Mouse (Mus musculus) urinary bladder, postnatal 25 days (tissue): ENCODE measurements around the gene Prdm13.

ENCODE experiments used
- DNase-seq: peaks from one replicate; pipeline ENCODE4 v3.0.0; 2022; ENCODE audit warnings: low spot score

The Prdm13 gene

GRCm38 (mm10) chr4:21685595-21686091 lies at the start of gene Prdm13:
TSS of gene Prdm13 (minus strand) at chr4:21685963.
- no peak for DNase-seq

- peak; percentile 90 for DNase-seq
These were observed 41.9 kb upstream of the Prdm13 start, which contains the start of gene Ccnc for GRCm38 (mm10) chr4:21727615-21728165. TSS of gene Ccnc (plus strand) at chr4:21727701.

- DNase-seq: peak; percentile 8
These were observed 41.3 kb upstream of the Prdm13 start for GRCm38 (mm10) chr4:21726912-21727614.

- no peak for DNase-seq
These were observed 37.1 kb upstream of the Prdm13 start for GRCm38 (mm10) chr4:21722752-21723334.

GRCm38 (mm10) chr4:21712147-21712546 lies 26.4 kb upstream of the Prdm13 start:
- peak; percentile 73 for DNase-seq

GRCm38 (mm10) chr4:21705046-21705445 lies 19.3 kb upstream of the Prdm13 start:
- no peak for DNase-seq

- peak; percentile 23 for DNase-seq
These were observed 10.0 kb upstream of the Prdm13 start for GRCm38 (mm10) chr4:21695638-21696254.

- DNase-seq: no peak
These were observed 4.5 kb upstream of the Prdm13 start for GRCm38 (mm10) chr4:21690221-21690620.

- DNase-seq: no peak
These were observed 3.8 kb upstream of the Prdm13 start for GRCm38 (mm10) chr4:21689492-21689941.

- DNase-seq: no peak
These were observed 3.0 kb upstream of the Prdm13 start for GRCm38 (mm10) chr4:21688703-21689200.

GRCm38 (mm10) chr4:21687783-21688702 lies 2.3 kb upstream of the Prdm13 start:
- peak; percentile 9 for DNase-seq

- DNase-seq: no peak
These were observed 1.2 kb upstream of the Prdm13 start for GRCm38 (mm10) chr4:21686934-21687333.

- DNase-seq: no peak
These were observed 653 bp upstream of the Prdm13 start for GRCm38 (mm10) chr4:21686416-21686815.

GRCm38 (mm10) chr4:21684341-21684970 lies 1.3 kb downstream of the Prdm13 start:
- DNase-seq: no peak

- DNase-seq: no peak
These were observed 3.2 kb downstream of the Prdm13 start for GRCm38 (mm10) chr4:21682421-21683150.

GRCm38 (mm10) chr4:21680971-21681370 lies 4.8 kb downstream of the Prdm13 start:
- DNase-seq: no peak

GRCm38 (mm10) chr4:21679624-21680480 lies 5.9 kb downstream of the Prdm13 start:
- no peak for DNase-seq

- peak; percentile 14 for DNase-seq
These were observed 6.7 kb downstream of the Prdm13 start for GRCm38 (mm10) chr4:21678975-21679623.
